Mouse (Mus musculus) bone marrow macrophage, adult 2 months (primary cell): ENCODE measurements at regions not wholly inside any gene's neighbourhood (a gene's known extent, or its start where the extent isn't known, plus 50 kb on each side); places are given as distances from the start of the nearest gene placed in this dataset.

Experiments used
- CTCF ChIP-seq: IDR thresholded peaks from 2 replicates; pipeline ENCODE4 v1.5.1; 2012; ENCODE audit warnings: low read depth, mild to moderate bottlenecking, low read length, moderate library complexity
- POLR2A ChIP-seq: IDR thresholded peaks from 2 replicates; pipeline ENCODE4 v1.6.1; 2012; ENCODE audit warnings: mild to moderate bottlenecking, low read depth, low read length, borderline replicate concordance

DNA sequence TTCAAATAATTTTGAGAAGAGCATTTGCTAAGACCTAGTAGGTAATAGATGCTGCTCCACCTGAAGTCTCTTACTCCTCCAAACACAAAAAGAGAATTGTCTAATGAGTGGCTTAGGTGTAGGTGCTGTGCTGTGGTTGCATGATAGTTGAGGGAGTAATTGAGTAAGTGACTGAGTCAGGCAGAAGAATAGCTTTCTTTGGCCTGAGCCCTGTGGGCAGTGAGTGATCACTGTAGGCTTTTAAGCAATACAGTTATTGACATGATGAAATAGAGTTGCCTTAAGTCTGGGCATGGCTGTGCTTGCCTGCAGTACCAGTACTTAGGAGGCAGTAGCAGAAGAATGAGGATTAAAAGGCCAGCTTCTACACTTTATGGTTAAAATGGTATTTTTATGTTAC, 155.5 kb upstream of the Marcks start:
- TF ChIP-seq CTCF (no peak), POLR2A (no peak)
